Mouse (Mus musculus) liver, embryonic 14.5 days (tissue): ENCODE results near the gene Haus5.

Source experiments
- CTCF ChIP-seq: IDR thresholded peaks from 2 replicates; pipeline ENCODE4 v1.5.1; 2016; ENCODE audit warnings: antibody characterized with exemption, low read depth, control low read depth
- EP300 ChIP-seq: IDR thresholded peaks from 2 replicates; pipeline ENCODE4 v1.6.1; 2016; ENCODE audit warnings: antibody characterized with exemption, low read depth

GRCm38 (mm10) chr7:30706214-30706882 lies 41.6 kb upstream of the Haus5 start:
- TF ChIP-seq CTCF = no peak
- no peak for TF ChIP-seq EP300
